Mouse (Mus musculus) intestine, postnatal 0 days (tissue): ENCODE results near the gene Morn1. TPM values are rescaled to one million over a fixed set of nuclear protein-coding genes. Genes with fewer than 3 reads are reported as not detected.

Source experiments
- ATAC-seq: fragments of 200-750 bp; cut with Nextera tagmentation; 2 replicates; pipeline ENCODE4 v1.8.0; 2017; ENCODE audit warnings: mild to moderate bottlenecking, moderate TSS enrichment, moderate library complexity
- H3K27ac ChIP-seq: fragments of 300-500 bp; sonication (generic); 2 replicates; pipeline ENCODE4 v1.5.1; 2014; ENCODE audit warnings: mild to moderate bottlenecking, low read depth, low read length, moderate library complexity
- H3K27me3 ChIP-seq: fragments of 300-500 bp; sonication (generic); replicated peaks from 2 replicates; pipeline ENCODE4 v1.6.1; 2014; ENCODE audit warnings: low read length, mixed read lengths; ENCODE audit not compliant: control insufficient read depth, insufficient read depth
- H3K36me3 ChIP-seq: fragments of 300-500 bp; sonication (generic); 2 replicates; pipeline ENCODE4 v1.6.1; 2014; ENCODE audit warnings: mild to moderate bottlenecking, moderate library complexity; ENCODE audit not compliant: control insufficient read depth, insufficient read depth
- H3K4me1 ChIP-seq: fragments of 300-500 bp; sonication (generic); replicated peaks from 2 replicates; pipeline ENCODE4 v1.6.1; 2014; ENCODE audit warnings: antibody characterized with exemption, low read length, mixed read lengths; ENCODE audit not compliant: control insufficient read depth, insufficient read depth
- H3K4me2 ChIP-seq: fragments of 300-500 bp; sonication (generic); replicated peaks from 2 replicates; pipeline ENCODE4 v1.6.1; 2014; ENCODE audit warnings: low read depth, mild to moderate bottlenecking, moderate library complexity
- H3K4me3 ChIP-seq: fragments of 300-500 bp; sonication (generic); 2 replicates; pipeline ENCODE4 v1.5.1; 2014; ENCODE audit warnings: low read depth, low read length
- H3K9ac ChIP-seq: fragments of 300-500 bp; sonication (generic); 2 replicates; pipeline ENCODE4 v1.6.1; 2014; ENCODE audit warnings: mild to moderate bottlenecking, low read depth, low read length
- H3K9me3 ChIP-seq: fragments of 300-500 bp; sonication (generic); 2 replicates; pipeline ENCODE4 v1.6.1; 2016; ENCODE audit warnings: mixed run types; ENCODE audit not compliant: control insufficient read depth
- CTCF ChIP-seq: sonication (generic); IDR thresholded peaks from 2 replicates; pipeline ENCODE4 v1.5.1; 2016; ENCODE audit warnings: low read depth, mild to moderate bottlenecking, control low read depth, antibody characterized with exemption, moderate library complexity
- WGBS: fragments of 180-500 bp; shearing (Covaris S2); extraction: QIAGEN DNeasy Blood & Tissue Kit; methylation state at CpG from one replicate; pipeline ENCODE4 v1.1.7; 2014; 5-methylcytosine and 5-hydroxymethylcytosine counted together
- polyA plus RNA-seq: library from polyadenylated mRNA; unstranded; fragments of >200 nt; fragmentation: Nextera tagmentation; extraction: Ambion mirVana; gene quantifications from 2 replicates; pipeline ENCODE4 v1.2.1, GENCODE M21; 2015

The Morn1 gene
- polyA plus RNA-seq: 1.8 and 2.2 TPM in 2 replicates

DNA sequence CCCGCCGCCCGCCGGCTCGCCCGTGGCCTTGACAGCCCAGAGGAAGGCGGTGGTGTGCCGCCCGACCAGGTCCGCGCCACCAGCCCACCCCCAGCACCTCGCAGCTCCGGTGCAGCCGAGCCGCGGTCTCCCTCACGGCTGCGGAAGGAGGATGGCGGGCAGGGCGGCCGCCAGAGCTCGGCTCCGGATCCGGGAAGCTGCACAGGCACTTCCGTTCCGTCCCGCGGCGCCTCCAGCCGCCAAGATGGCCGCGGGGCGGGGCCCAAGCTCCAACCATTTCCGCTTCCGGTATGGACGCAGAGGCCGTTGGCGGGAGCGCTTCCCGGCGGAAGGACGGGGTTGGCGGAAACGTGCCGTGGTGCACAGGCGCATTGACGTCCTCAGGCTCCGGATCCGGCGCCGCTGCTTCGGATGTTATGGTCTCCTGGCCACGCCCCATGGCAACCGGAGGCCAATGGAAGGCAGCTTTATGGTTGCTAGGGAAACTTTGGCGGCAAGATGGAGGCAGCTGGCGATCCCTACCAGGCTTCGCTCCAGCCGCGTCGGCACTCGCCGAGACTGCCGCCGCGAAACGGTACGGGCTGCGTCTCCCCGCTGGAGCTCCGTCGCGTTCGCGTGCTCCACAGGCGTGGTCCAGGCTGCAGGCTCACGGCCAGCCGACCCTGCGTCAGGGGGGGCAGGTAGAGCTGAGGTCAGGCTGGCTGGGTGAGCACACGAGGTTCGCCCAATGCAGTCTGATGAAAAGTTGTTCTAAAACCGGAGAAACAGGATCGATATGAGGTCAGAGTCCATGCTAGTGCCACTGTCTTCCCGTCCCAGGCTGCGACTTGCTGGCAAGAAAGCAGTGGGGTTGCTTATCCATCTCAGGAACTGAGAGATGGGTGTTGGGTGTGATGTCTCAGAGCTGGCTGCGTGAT, at the start of gene Morn1, which contains the start of gene Rer1:
TSS of gene Morn1 (plus strand) at position 470 of the 917 bp plus-strand sequence.
TSS of gene Rer1 (minus strand) at position 275 of the 917 bp plus-strand sequence.
- Histone ChIP-seq H3K27ac (peak within 1 kb of the TSS; percentile 95), H3K4me1 (peaks cover 10% of the 10 kb centered on the region), H3K9ac (peak within 1 kb of the TSS; percentile 95), H3K9me3 (no peaks in the 10 kb centered on the region), H3K4me2 (peak within 1 kb of the TSS; percentile 90), H3K36me3 (peaks cover 26% of the 10 kb centered on the region), H3K4me3 (peak within 1 kb of the TSS; percentile 96), H3K27me3 (no peaks in the 10 kb centered on the region)
- 0% methylated on average over 81 of the region's 85 CpGs for WGBS
- TF ChIP-seq CTCF: no peak
- peak; percentile 95 for ATAC-seq

- Histone ChIP-seq H3K27ac (no peak overlapping the region), H3K4me1 (no peaks in the 10 kb centered on the region), H3K27me3 (peaks cover 8% of the 10 kb centered on the region; the same call in 1 of the 2 replicates), H3K36me3 (no peaks in the 10 kb centered on the region; the same call in 1 of the 2 replicates), H3K4me3 (no peak overlapping the region), H3K4me2 (no peak overlapping the region), H3K9me3 (no peaks in the 10 kb centered on the region), H3K9ac (no peak overlapping the region)
- ATAC-seq: no peak
- no peak for TF ChIP-seq CTCF
- WGBS: 66% methylated on average over 9 of the region's 9 CpGs
These were observed 46.2 kb upstream of the Morn1 start for GRCm38 (mm10) chr4:155040197-155040596.

DNA sequence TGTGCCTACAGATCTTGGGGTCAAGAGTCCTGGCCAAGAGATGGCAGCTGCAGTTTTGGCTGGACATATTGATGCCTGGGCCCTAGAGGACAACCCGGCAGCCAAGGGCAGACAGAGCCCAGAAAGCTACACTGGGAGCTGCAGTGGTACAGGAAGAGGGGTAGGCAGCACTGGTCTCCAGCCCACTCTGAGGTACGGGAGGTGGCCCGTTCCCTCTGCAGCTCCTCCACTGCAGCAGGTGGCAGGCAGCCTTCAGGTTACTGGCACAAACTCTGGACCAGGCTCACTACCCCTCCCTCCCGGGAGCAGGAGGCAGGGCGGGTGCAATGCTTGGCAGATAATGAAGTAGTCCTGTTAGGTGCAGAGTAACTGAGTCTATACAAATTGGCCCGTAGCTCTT, 45.7 kb upstream of the Morn1 start:
- no peak overlapping the region for H3K27ac ChIP-seq
- no peaks in the 10 kb centered on the region for H3K4me1 ChIP-seq
- ATAC-seq: no peak
- no peaks in the 10 kb centered on the region; the same call in 1 of the 2 replicates for H3K36me3 ChIP-seq
- no peak overlapping the region for H3K4me3 ChIP-seq
- TF ChIP-seq CTCF: no peak
- H3K4me2 ChIP-seq: no peak overlapping the region
- no peak overlapping the region for H3K9ac ChIP-seq
- peaks cover 8% of the 10 kb centered on the region; the same call in 1 of the 2 replicates for H3K27me3 ChIP-seq
- 72% methylated on average over 6 of the region's 6 CpGs for WGBS
- no peaks in the 10 kb centered on the region for H3K9me3 ChIP-seq

DNA sequence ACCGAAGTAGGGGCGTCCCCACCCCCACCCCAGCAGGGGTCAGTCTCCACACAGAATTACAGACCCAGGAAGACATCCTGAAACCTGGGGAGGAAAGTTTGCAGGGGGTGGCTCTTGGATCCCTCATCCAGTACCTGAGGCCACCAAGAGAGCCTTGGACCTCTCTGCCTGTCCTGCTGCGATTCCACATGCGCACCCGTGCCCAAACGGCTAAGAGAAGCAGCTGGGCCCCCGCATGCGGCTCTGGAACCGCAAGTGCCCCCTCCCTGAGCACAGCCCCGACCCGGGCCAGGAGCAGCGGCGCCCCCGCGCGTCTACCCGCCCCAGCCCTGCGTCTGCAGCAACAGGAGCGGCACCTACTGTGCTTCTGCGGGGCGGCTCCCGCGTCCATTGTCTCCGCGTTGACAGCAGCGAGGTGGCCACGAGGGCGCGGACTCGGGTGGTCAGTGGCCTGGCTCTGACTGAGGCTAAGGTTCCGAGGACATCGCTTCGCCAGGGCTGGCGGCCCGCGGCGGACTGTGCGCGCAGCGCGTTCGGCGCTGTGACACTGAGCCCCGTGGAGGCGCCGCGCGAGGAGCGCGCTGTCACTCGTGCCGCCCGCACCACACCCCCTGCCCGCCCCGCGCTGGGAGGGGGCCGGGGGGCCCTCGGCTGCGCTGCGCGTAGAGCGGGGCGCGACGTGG, 43.6 kb upstream of the Morn1 start:
- Histone ChIP-seq H3K36me3 (peaks cover 2% of the 10 kb centered on the region; the same call in 1 of the 2 replicates), H3K27me3 (peaks cover 8% of the 10 kb centered on the region; the same call in 1 of the 2 replicates), H3K4me2 (peak overlapping the region; percentile 25), H3K9ac (no peak overlapping the region), H3K4me3 (0 out of 2 replicates have a peak overlapping the region, but pooled peaks have one; percentile 9), H3K9me3 (no peaks in the 10 kb centered on the region), H3K4me1 (no peaks in the 10 kb centered on the region), H3K27ac (no peak overlapping the region)
- no peak for ATAC-seq
- WGBS: 30% methylated on average over 60 of the region's 65 CpGs
- no peak for TF ChIP-seq CTCF

GRCm38 (mm10) chr4:155043289-155043625, 43.1 kb upstream of the Morn1 start:
- no peak for TF ChIP-seq CTCF
- H3K9ac ChIP-seq: no peak overlapping the region
- H3K9me3 ChIP-seq: no peaks in the 10 kb centered on the region
- peaks cover 7% of the 10 kb centered on the region for H3K36me3 ChIP-seq
- ATAC-seq: no peak
- peaks cover 8% of the 10 kb centered on the region; the same call in 1 of the 2 replicates for H3K27me3 ChIP-seq
- peak overlapping the region; percentile 25 for H3K4me2 ChIP-seq
- 0 out of 2 replicates have a peak overlapping the region, but pooled peaks have one; percentile 9 for H3K4me3 ChIP-seq
- WGBS: 27% methylated on average over 24 of the region's 25 CpGs
- no peak overlapping the region for H3K27ac ChIP-seq
- H3K4me1 ChIP-seq: no peaks in the 10 kb centered on the region

GRCm38 (mm10) chr4:155046636-155047035, 39.7 kb upstream of the Morn1 start:
- peaks cover 8% of the 10 kb centered on the region; the same call in 1 of the 2 replicates for H3K27me3 ChIP-seq
- no peak for TF ChIP-seq CTCF
- no peak overlapping the region for H3K9ac ChIP-seq
- H3K36me3 ChIP-seq: peaks cover 7% of the 10 kb centered on the region
- no peak overlapping the region for H3K27ac ChIP-seq
- no peaks in the 10 kb centered on the region for H3K9me3 ChIP-seq
- ATAC-seq: no peak
- 86% methylated on average over 14 of the region's 14 CpGs for WGBS
- no peak overlapping the region for H3K4me3 ChIP-seq
- H3K4me1 ChIP-seq: no peaks in the 10 kb centered on the region
- no peak overlapping the region for H3K4me2 ChIP-seq
